Mouse (Mus musculus) midbrain, embryonic 16.5 days (tissue): ENCODE data around the gene Terb2. TPM values are rescaled to one million over a fixed set of nuclear protein-coding genes. Genes with fewer than 3 reads are reported as not detected.

Experiments used
- ATAC-seq: fragments of 200-750 bp; cut with Nextera tagmentation; 2 replicates; pipeline ENCODE4 v1.8.0; 2017; ENCODE audit warnings: moderate TSS enrichment
- H3K27ac ChIP-seq: fragments of 300-500 bp; sonication (generic); 2 replicates; pipeline ENCODE4 v1.5.1; 2014; ENCODE audit warnings: mild to moderate bottlenecking, low read length, mixed read lengths
- H3K27me3 ChIP-seq: fragments of 300-500 bp; sonication (generic); 2 replicates; pipeline ENCODE4 v1.6.1; 2014; ENCODE audit warnings: low read depth, low read length, mixed read lengths; ENCODE audit not compliant: control insufficient read depth, insufficient read depth
- H3K36me3 ChIP-seq: fragments of 300-500 bp; sonication (generic); 2 replicates; pipeline ENCODE4 v1.6.1; 2014; ENCODE audit warnings: mild to moderate bottlenecking, low read length, moderate library complexity, mixed read lengths; ENCODE audit not compliant: control insufficient read depth, insufficient read depth
- H3K4me1 ChIP-seq: fragments of 300-500 bp; sonication (generic); 2 replicates; pipeline ENCODE4 v1.6.1; 2014; ENCODE audit warnings: mild to moderate bottlenecking, low read length, mixed read lengths; ENCODE audit not compliant: control insufficient read depth, insufficient read depth
- H3K4me2 ChIP-seq: fragments of 300-500 bp; sonication (generic); 2 replicates; pipeline ENCODE4 v1.6.1; 2014; ENCODE audit warnings: mild to moderate bottlenecking, low read length, mixed read lengths
- H3K4me3 ChIP-seq: fragments of 300-500 bp; sonication (generic); 2 replicates; pipeline ENCODE4 v1.5.1; 2014; ENCODE audit warnings: low read depth, mild to moderate bottlenecking, low read length, moderate library complexity, mixed read lengths
- H3K9ac ChIP-seq: fragments of 300-500 bp; sonication (generic); 2 replicates; pipeline ENCODE4 v1.6.1; 2014; ENCODE audit warnings: low read depth, low read length, mixed read lengths
- H3K9me3 ChIP-seq: fragments of 300-500 bp; sonication (generic); replicated peaks from 2 replicates; pipeline ENCODE4 v1.6.1; 2014; ENCODE audit warnings: mild to moderate bottlenecking, low read length, mixed read lengths; ENCODE audit not compliant: control insufficient read depth, poor library complexity, severe bottlenecking
- WGBS: fragments of 180-500 bp; shearing (Covaris S2); extraction: QIAGEN DNeasy Blood & Tissue Kit; methylation state at CpG from one replicate; pipeline ENCODE4 v1.1.7; 2014; 5-methylcytosine and 5-hydroxymethylcytosine counted together
- polyA plus RNA-seq: library from polyadenylated mRNA; unstranded; fragments of >200 nt; fragmentation: Nextera tagmentation; extraction: Ambion mirVana; gene quantifications from 2 replicates; pipeline ENCODE4 v1.2.1, GENCODE M21; 2015

The Terb2 gene
- polyA plus RNA-seq, 1 experiment from 2014 or later, result not detected

GRCm38 (mm10) chr2:122243671-122244131 lies 57.6 kb downstream of the Terb2 start:
- Histone ChIP-seq H3K4me2 (no peak overlapping the region), H3K27ac (no peak overlapping the region), H3K27me3 (no peaks in the 10 kb centered on the region), H3K9me3 (no peaks in the 10 kb centered on the region), H3K9ac (no peak overlapping the region), H3K36me3 (no peaks in the 10 kb centered on the region), H3K4me3 (no peak overlapping the region), H3K4me1 (no peaks in the 10 kb centered on the region)
- WGBS, result 1% methylated on average over 3 of the region's 3 CpGs
- peak; percentile 56 for ATAC-seq

DNA sequence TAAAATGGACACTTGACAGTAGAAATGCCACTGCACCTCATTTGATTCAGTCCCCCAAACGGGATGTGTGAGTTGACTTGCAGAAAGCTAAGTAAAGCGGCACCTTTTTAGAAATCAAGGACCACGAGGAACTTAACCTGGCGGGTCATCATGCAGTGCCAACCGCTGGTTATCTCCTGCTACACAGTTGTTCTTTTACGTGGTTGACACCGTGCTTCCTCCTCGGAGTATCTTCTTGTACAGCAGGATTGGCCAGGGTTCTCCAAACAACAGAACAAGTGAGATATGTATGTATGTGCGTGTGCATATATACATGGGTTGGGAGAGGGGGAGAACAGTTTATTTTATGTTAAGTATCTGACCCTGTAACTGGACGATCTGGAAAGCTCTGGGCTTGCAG lies 61.7 kb downstream of the Terb2 start:
- WGBS, result 89% methylated on average over 10 of the region's 10 CpGs
- Histone ChIP-seq H3K4me1 (no peaks in the 10 kb centered on the region), H3K36me3 (no peaks in the 10 kb centered on the region), H3K9ac (no peak overlapping the region), H3K4me2 (no peak overlapping the region), H3K27me3 (no peaks in the 10 kb centered on the region), H3K27ac (no peak overlapping the region), H3K9me3 (no peaks in the 10 kb centered on the region), H3K4me3 (no peak overlapping the region)
- no peak for ATAC-seq

DNA sequence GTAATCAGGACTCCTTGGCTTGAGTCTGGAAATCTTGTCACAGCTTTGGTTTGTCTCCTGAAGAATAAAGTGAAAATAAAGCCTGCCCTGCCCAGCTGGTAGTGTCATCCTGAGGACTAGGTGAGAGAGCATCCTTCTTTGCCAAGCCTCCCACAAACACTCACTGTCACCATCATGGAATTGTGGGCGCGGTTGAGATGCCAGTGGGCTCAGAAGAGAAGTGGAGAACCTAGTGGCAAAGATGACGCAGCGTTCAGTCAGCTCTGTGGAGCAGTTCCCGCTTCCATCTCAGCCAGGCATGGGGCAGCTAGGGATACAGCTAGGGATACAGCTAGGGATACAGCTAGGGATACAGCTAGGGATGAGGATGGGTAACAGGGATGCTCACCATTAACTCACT lies 69.9 kb downstream of the Terb2 start:
- H3K27me3 ChIP-seq, result no peaks in the 10 kb centered on the region
- H3K4me2 ChIP-seq, result no peak overlapping the region
- no peaks in the 10 kb centered on the region for H3K36me3 ChIP-seq
- 97% methylated on average over 5 of the region's 5 CpGs for WGBS
- H3K4me1 ChIP-seq, result no peaks in the 10 kb centered on the region
- ATAC-seq, result no peak
- no peaks in the 10 kb centered on the region for H3K9me3 ChIP-seq
- H3K9ac ChIP-seq, result 0 out of 2 replicates have a peak overlapping the region, but pooled peaks have one; percentile 20
- no peak overlapping the region for H3K27ac ChIP-seq
- H3K4me3 ChIP-seq, result no peak overlapping the region

Other genes with a start within 250 kb of the Terb2 start
- gene Ctdspl2, start 230.3 kb upstream of the Terb2 start, polyA plus RNA-seq, result 33.8 and 36.3 TPM in 2 replicates
- gene Mageb3, start 230.2 kb upstream of the Terb2 start, polyA plus RNA-seq, result 0.68 and 0.77 TPM in 2 replicates
- 11.4 and 11.7 TPM in 2 replicates for gene Eif3j1, start 157.7 kb upstream of the Terb2 start, polyA plus RNA-seq
- gene Spg11, start 67.9 kb upstream of the Terb2 start, polyA plus RNA-seq, result 7.3 and 8.1 TPM in 2 replicates
- gene B2m, start 38.6 kb upstream of the Terb2 start, polyA plus RNA-seq, result 68.3 and 72.7 TPM in 2 replicates
- not detected in 2 replicates for gene Trim69, start 25.6 kb upstream of the Terb2 start, polyA plus RNA-seq
- gene Patl2, start 83 bp upstream of the Terb2 start, polyA plus RNA-seq, result not detected in 2 replicates
- 23.0 and 25.5 TPM in 2 replicates for gene Sord, start 48.5 kb downstream of the Terb2 start, polyA plus RNA-seq
- 0.03 TPM in 1 of 2 replicates, not detected in the other for gene Duox2, start 112.2 kb downstream of the Terb2 start, polyA plus RNA-seq
- 0.19 and 0.26 TPM in 2 replicates for gene Duoxa2, start 112.6 kb downstream of the Terb2 start, polyA plus RNA-seq
- gene Duoxa1, start 127.5 kb downstream of the Terb2 start, polyA plus RNA-seq, result 0.17 and 0.26 TPM in 2 replicates
- gene Duox1, start 129.4 kb downstream of the Terb2 start, polyA plus RNA-seq, result 0.07 and 0.11 TPM in 2 replicates
- gene Shf, start 182.9 kb downstream of the Terb2 start, polyA plus RNA-seq, result 8.9 and 9.5 TPM in 2 replicates
- gene Slc28a2, start 240.2 kb downstream of the Terb2 start, polyA plus RNA-seq, result not detected in 2 replicates